Mouse (Mus musculus) monocyte, adult 59 days (primary cell): ENCODE data around the gene Gm11168. TPM values are rescaled to one million over a fixed set of nuclear protein-coding genes. Genes with fewer than 3 reads are reported as not detected.

Experiments
- total RNA-seq, 2 experiments: library from RNA; stranded (reverse); gene quantifications; one replicate each; pipeline ENCODE4 v1.2.4; 2023

The Gm11168 gene
- total RNA-seq, result 1 to 10 TPM; 1.1 to 2.0 TPM

GRCm38 (mm10) chr9:3002794-3003396 lies at the start of gene Gm11168:
Gene Gm11168, plus strand, starts transcription at chr9:3003346.

DNA sequence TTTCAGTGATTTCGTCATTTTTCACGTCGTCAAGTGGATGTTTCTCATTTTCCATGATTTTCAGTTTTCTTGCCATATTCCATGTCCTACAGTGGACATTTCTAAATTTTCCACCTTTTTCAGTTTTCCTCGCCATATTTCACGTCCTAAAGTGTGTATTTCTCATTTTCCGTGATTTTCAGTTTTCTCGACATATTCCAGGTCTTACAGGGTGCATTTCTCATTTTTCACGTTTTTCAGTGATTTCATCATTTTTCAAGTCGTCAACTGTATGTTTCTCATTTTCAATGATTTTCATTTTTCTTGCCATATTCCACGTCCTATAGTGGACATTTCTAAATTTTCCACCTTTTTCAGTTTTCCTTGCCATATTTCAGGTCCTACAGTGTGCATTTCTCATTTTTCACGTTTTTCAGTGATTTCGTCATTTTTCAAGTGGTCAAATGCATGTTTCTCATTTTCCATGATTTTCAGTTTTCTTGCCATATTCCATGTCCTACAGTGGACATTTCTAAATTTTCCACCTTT lies 2.6 kb upstream of the Gm11168 start, which contains the start of gene Gm10722:
Gm10722 (plus strand) TSS at position 478 of the 528 bp plus-strand sequence.

GRCm38 (mm10) chr9:3012733-3013279 lies 9.7 kb downstream of the Gm11168 start, which contains the start of gene Gm10721:
Gene Gm10721, plus strand, starts transcription at chr9:3013140.

DNA sequence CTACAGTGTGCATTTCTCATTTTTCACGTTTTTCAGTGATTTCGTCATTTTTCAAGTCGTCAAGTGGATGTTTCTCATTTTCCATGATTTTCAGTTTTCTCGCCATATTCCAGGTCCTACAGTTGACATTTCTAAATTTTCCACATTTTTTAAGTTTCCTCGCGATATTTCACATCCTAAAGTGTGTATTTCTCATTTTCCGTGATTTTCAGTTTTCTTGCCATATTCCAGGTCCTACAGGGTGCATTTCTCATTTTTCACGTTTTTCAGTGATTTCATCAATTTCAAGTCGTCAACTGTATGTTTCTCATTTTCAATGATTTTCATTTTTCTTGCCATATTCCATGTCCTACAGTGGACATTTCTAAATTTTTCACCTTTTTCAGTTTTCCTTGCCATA lies 12.2 kb downstream of the Gm11168 start, which contains the start of gene Gm10720:
Gm10720 (plus strand) TSS at position 301 of the 400 bp plus-strand sequence.

DNA sequence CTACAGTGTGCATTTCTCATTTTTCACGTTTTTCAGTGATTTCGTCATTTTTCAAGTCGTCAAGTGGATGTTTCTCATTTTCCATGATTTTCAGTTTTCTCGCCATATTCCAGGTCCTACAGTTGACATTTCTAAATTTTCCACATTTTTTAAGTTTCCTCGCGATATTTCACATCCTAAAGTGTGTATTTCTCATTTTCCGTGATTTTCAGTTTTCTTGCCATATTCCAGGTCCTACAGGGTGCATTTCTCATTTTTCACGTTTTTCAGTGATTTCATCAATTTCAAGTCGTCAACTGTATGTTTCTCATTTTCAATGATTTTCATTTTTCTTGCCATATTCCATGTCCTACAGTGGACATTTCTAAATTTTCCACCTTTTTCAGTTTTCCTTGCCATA lies 14.0 kb downstream of the Gm11168 start, which contains the start of gene Gm10719:
Gm10719 (plus strand) TSS at position 301 of the 400 bp plus-strand sequence.

GRCm38 (mm10) chr9:3023312-3023984 lies 20.3 kb downstream of the Gm11168 start, which contains the start of gene Gm10718:
Gene Gm10718, plus strand, starts transcription at chr9:3023547.

DNA sequence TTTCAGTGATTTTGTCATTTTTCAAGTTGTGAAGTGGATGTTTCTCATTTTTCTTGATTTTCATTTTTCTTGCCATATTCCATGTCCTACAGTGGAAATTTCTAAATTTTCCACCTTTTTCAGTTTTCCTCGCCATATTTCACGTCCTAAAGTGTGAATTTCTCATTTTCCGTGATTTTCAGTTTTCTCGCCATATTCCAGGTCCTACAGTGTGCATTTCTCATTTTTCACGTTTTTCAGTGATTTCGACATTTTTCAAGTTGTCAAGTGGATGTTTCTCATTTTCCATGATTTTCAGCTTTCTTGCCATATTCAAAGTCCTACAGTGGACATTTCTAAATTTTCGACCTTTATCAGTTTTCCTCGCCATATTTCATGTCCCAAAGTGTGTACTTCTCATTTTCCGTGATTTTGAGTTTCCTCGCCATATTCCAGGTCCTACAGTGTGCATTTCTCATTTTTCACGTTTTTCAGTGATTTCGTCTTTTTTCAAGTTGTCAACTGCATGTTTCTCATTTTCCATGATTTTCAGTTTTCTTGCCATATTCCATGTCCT lies 21.8 kb downstream of the Gm11168 start, which contains the start of gene Gm10717:
Gm10717 (plus strand) TSS at position 506 of the 556 bp plus-strand sequence.

GRCm38 (mm10) chr9:3034299-3034698 lies 31.2 kb downstream of the Gm11168 start, which contains the start of gene Gm17535:
Gene Gm17535, plus strand, starts transcription at chr9:3034599.

DNA sequence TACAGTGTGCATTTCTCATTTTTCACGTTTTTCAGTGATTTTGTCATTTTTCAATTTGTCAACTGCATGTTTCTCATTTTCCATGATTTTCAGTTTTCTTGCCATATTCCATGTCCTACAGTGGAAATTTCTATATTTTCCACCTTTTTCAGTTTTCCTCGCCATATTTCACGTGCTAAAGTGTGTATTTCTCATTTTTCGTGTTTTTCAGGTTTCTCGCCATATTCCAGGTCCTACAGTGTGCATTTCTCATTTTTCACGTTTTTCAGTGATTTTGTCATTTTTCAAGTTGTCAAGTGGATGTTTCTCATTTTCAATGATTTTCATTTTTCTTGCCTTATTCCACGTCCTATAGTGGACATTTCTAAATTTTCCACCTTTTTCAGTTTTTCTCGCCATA lies 33.4 kb downstream of the Gm11168 start, which contains the start of gene Gm10715:
Gm10715 (plus strand) TSS at position 301 of the 400 bp plus-strand sequence.

Other genes starting within 250 kb of the Gm11168 start
- gene Gm10722, start 2.4 kb upstream of the Gm11168 start, total RNA-seq, result not detected
- 1 to 10 TPM; 1.1 to 1.7 TPM for gene Gm10721, start 9.8 kb downstream of the Gm11168 start, total RNA-seq
- 1 to 10 TPM in 1 of 2 experiments, not detected in 1; 1.0 TPM for gene Gm10720, start 12.3 kb downstream of the Gm11168 start, total RNA-seq
- 1 to 10 TPM; 1.2 to 1.8 TPM for gene Gm10719, start 14.1 kb downstream of the Gm11168 start, total RNA-seq
- 1 to 10 TPM; 5.5 to 7.6 TPM for gene Gm10718, start 20.2 kb downstream of the Gm11168 start, total RNA-seq
- gene Gm10717, start 22.1 kb downstream of the Gm11168 start, total RNA-seq, result 1 to 10 TPM in 1 of 2 experiments, not detected in 1; 1.0 TPM
- gene Gm17535, start 31.3 kb downstream of the Gm11168 start, total RNA-seq, result not detected
- not detected for gene Gm10715, start 33.5 kb downstream of the Gm11168 start, total RNA-seq